Mouse (Mus musculus) liver, embryonic 14.5 days (tissue): ENCODE measurements around the gene Fam189a2.

Experiments used
- CTCF ChIP-seq: IDR thresholded peaks from 2 replicates; pipeline ENCODE4 v1.5.1; 2016; ENCODE audit warnings: antibody characterized with exemption, low read depth, control low read depth
- EP300 ChIP-seq: IDR thresholded peaks from 2 replicates; pipeline ENCODE4 v1.6.1; 2016; ENCODE audit warnings: antibody characterized with exemption, low read depth

GRCm38 (mm10) chr19:23930826-23931225, 100.0 kb downstream of the Fam189a2 start:
- TF ChIP-seq CTCF, result no peak
- no peak for TF ChIP-seq EP300
